Mouse (Mus musculus): ENCODE results near the gene Unc45a. TPM values are rescaled to one million over a fixed set of nuclear protein-coding genes. Genes with fewer than 3 reads are reported as not detected.

The Unc45a gene
- polyA plus RNA-seq (2011; ENCODE audit: insufficient read depth, insufficient read length, low replicate concordance, missing spikeins) = 10.8 and 43.9 TPM in 2 replicates

- peak within 1 kb of the TSS; percentile 82 for H3K4me3 ChIP-seq (replicated peaks; ENCODE audit: control insufficient read depth, low read depth, low read length)
- H3K4me1 ChIP-seq (ENCODE audit: control insufficient read depth, insufficient read depth, low read length) = peaks cover 7% of the 10 kb centered on the region
- peak; percentile 77 for TF ChIP-seq CTCF (IDR thresholded peaks at IDR 0.05; ENCODE audit: control insufficient read depth, insufficient read depth, low read length)
- no peak for TF ChIP-seq POLR2A (IDR thresholded peaks at IDR 0.05; ENCODE audit: borderline replicate concordance, control insufficient read depth, low read depth, low read length)
- 2% methylated on average over 11 of the region's 11 CpGs for WGBS
- peak within 1 kb of the TSS; percentile 70 for H3K27ac ChIP-seq (ENCODE audit: control insufficient read depth, insufficient read depth, low read depth, low read length, poor library complexity)
Measured at GRCm38 (mm10) chr7:80340793-80341192, at the start of gene Unc45a. TSS of gene Unc45a (minus strand) at chr7:80341005.

GRCm38 (mm10) chr7:80387633-80388543, 47.1 kb upstream of the Unc45a start, which contains the start of gene Fes:
TSS of gene Fes (minus strand) at chr7:80387946.
- Histone ChIP-seq H3K27ac (ENCODE audit: control insufficient read depth, insufficient read depth, low read depth, low read length, poor library complexity) (peak within 1 kb of the TSS; percentile 94), H3K4me3 (replicated peaks; ENCODE audit: control insufficient read depth, low read depth, low read length) (peak within 1 kb of the TSS; percentile 88), H3K4me1 (ENCODE audit: control insufficient read depth, insufficient read depth, low read length) (peaks cover 6% of the 10 kb centered on the region; the same call in 1 of the 2 replicates)
- TF ChIP-seq CTCF (IDR thresholded peaks at IDR 0.05; ENCODE audit: control insufficient read depth, insufficient read depth, low read length) (no peak), POLR2A (IDR thresholded peaks at IDR 0.05; ENCODE audit: borderline replicate concordance, control insufficient read depth, low read depth, low read length) (peak; percentile 80; the same call in 1 of the 2 replicates)
- 5% methylated on average over 33 of the region's 33 CpGs for WGBS

GRCm38 (mm10) chr7:80387033-80387632, 46.3 kb upstream of the Unc45a start:
- WGBS = 3% methylated on average over 17 of the region's 17 CpGs
- Histone ChIP-seq H3K4me3 (replicated peaks; ENCODE audit: control insufficient read depth, low read depth, low read length) (peak overlapping the region; percentile 88), H3K27ac (ENCODE audit: control insufficient read depth, insufficient read depth, low read depth, low read length, poor library complexity) (peak overlapping the region; percentile 94), H3K4me1 (ENCODE audit: control insufficient read depth, insufficient read depth, low read length) (peaks cover 6% of the 10 kb centered on the region; the same call in 1 of the 2 replicates)
- peak; percentile 46; the same call in 1 of the 2 replicates for TF ChIP-seq POLR2A (IDR thresholded peaks at IDR 0.05; ENCODE audit: borderline replicate concordance, control insufficient read depth, low read depth, low read length)
- TF ChIP-seq CTCF (IDR thresholded peaks at IDR 0.05; ENCODE audit: control insufficient read depth, insufficient read depth, low read length) = no peak

GRCm38 (mm10) chr7:80386235-80386930, 45.6 kb upstream of the Unc45a start:
- TF ChIP-seq POLR2A (IDR thresholded peaks at IDR 0.05; ENCODE audit: borderline replicate concordance, control insufficient read depth, low read depth, low read length) (peak; percentile 74), CTCF (IDR thresholded peaks at IDR 0.05; ENCODE audit: control insufficient read depth, insufficient read depth, low read length) (peak; percentile 99)
- peak overlapping the region; percentile 88 for H3K4me3 ChIP-seq (replicated peaks; ENCODE audit: control insufficient read depth, low read depth, low read length)
- peak overlapping the region; percentile 94 for H3K27ac ChIP-seq (ENCODE audit: control insufficient read depth, insufficient read depth, low read depth, low read length, poor library complexity)
- WGBS = 1% methylated on average over 18 of the region's 18 CpGs
- H3K4me1 ChIP-seq (ENCODE audit: control insufficient read depth, insufficient read depth, low read length) = peaks cover 6% of the 10 kb centered on the region; the same call in 1 of the 2 replicates

- 84% methylated on average over 11 of the region's 11 CpGs for WGBS
- no peak overlapping the region; the same call in 1 of the 2 replicates for H3K27ac ChIP-seq (ENCODE audit: control insufficient read depth, insufficient read depth, low read depth, low read length, poor library complexity)
Measured at GRCm38 (mm10) chr7:80382919-80383318, 42.1 kb upstream of the Unc45a start.

GRCm38 (mm10) chr7:80379531-80379930, 38.7 kb upstream of the Unc45a start:
- 68% methylated on average over 13 of the region's 13 CpGs for WGBS
- TF ChIP-seq CTCF (IDR thresholded peaks at IDR 0.05; ENCODE audit: control insufficient read depth, insufficient read depth, low read length) = peak; percentile 59
- no peak for TF ChIP-seq POLR2A (IDR thresholded peaks at IDR 0.05; ENCODE audit: borderline replicate concordance, control insufficient read depth, low read depth, low read length)
- H3K4me3 ChIP-seq (replicated peaks; ENCODE audit: control insufficient read depth, low read depth, low read length) = no peak overlapping the region
- no peak overlapping the region for H3K27ac ChIP-seq (ENCODE audit: control insufficient read depth, insufficient read depth, low read depth, low read length, poor library complexity)
- H3K4me1 ChIP-seq (ENCODE audit: control insufficient read depth, insufficient read depth, low read length) = peaks cover 5% of the 10 kb centered on the region

More at GRCm38 (mm10) chr7:80382919-80383318, 42.1 kb upstream of the Unc45a start:
- Histone ChIP-seq H3K4me3 (replicated peaks; ENCODE audit: control insufficient read depth, low read depth, low read length) (no peak overlapping the region), H3K4me1 (ENCODE audit: control insufficient read depth, insufficient read depth, low read length) (peaks cover 6% of the 10 kb centered on the region; the same call in 1 of the 2 replicates)
- TF ChIP-seq POLR2A (IDR thresholded peaks at IDR 0.05; ENCODE audit: borderline replicate concordance, control insufficient read depth, low read depth, low read length) (no peak), CTCF (IDR thresholded peaks at IDR 0.05; ENCODE audit: control insufficient read depth, insufficient read depth, low read length) (no peak)

GRCm38 (mm10) chr7:80377471-80377870, 36.7 kb upstream of the Unc45a start:
- TF ChIP-seq CTCF (IDR thresholded peaks at IDR 0.05; ENCODE audit: control insufficient read depth, insufficient read depth, low read length) (peak; percentile 82), POLR2A (IDR thresholded peaks at IDR 0.05; ENCODE audit: borderline replicate concordance, control insufficient read depth, low read depth, low read length) (no peak)

More at GRCm38 (mm10) chr7:80377471-80377870, 36.7 kb upstream of the Unc45a start:
- 41% methylated on average over 6 of the region's 6 CpGs for WGBS
- H3K4me3 ChIP-seq (replicated peaks; ENCODE audit: control insufficient read depth, low read depth, low read length) = no peak overlapping the region
- no peak overlapping the region for H3K27ac ChIP-seq (ENCODE audit: control insufficient read depth, insufficient read depth, low read depth, low read length, poor library complexity)
- H3K4me1 ChIP-seq (ENCODE audit: control insufficient read depth, insufficient read depth, low read length) = peaks cover 7% of the 10 kb centered on the region
